Mouse (Mus musculus): ENCODE measurements around the gene Mettl1. TPM values are rescaled to one million over a fixed set of nuclear protein-coding genes. Genes with fewer than 3 reads are reported as not detected.
"Not testable (repeated sequence)": the region's sequence is repeated elsewhere in the genome, so short reads cannot be mapped to it uniquely, and the experiment has no call there.

The Mettl1 gene
- polyA plus RNA-seq, 1 experiment from 2014 or later = 34.9 TPM

GRCm38 (mm10) chr10:127062101-127062500, 20.9 kb downstream of the Mettl1 start:
- not testable (repeated sequence) for H3K4me3 ChIP-seq; H3K27ac ChIP-seq; H3K9ac ChIP-seq; H3K27me3 ChIP-seq; ATAC-seq (ENCODE audit: low FRiP score); H3K4me2 ChIP-seq (replicated peaks); H3K9me3 ChIP-seq (replicated peaks)
- Histone ChIP-seq H3K36me3 (peaks cover 30% of the 10 kb centered on the region), H3K4me1 (peaks cover 51% of the 10 kb centered on the region)
- 89% methylated on average over 4 of the region's 4 CpGs for WGBS

- H3K4me3 ChIP-seq = no peak overlapping the region
- no peaks in the 10 kb centered on the region for H3K9me3 ChIP-seq (replicated peaks)
- no peak for ATAC-seq (ENCODE audit: low FRiP score)
- H3K27me3 ChIP-seq = 0 out of 2 replicates have a peak, but pooled peaks cover 4% of the 10 kb centered on the region
- peaks cover 30% of the 10 kb centered on the region for H3K36me3 ChIP-seq
- H3K9ac ChIP-seq = no peak overlapping the region
- peaks cover 51% of the 10 kb centered on the region for H3K4me1 ChIP-seq
- 81% methylated on average over 5 of the region's 5 CpGs for WGBS
- no peak overlapping the region for H3K4me2 ChIP-seq (replicated peaks)
- H3K27ac ChIP-seq = peak overlapping the region; percentile 72; the same call in 1 of the 2 replicates
Observed at GRCm38 (mm10) chr10:127062503-127062902, 21.3 kb downstream of the Mettl1 start.

- WGBS = under 1% methylated on average over 45 of the region's 46 CpGs
- Histone ChIP-seq H3K4me1 (peaks cover 51% of the 10 kb centered on the region), H3K36me3 (peaks cover 36% of the 10 kb centered on the region), H3K27me3 (0 out of 2 replicates have a peak, but pooled peaks cover 4% of the 10 kb centered on the region), H3K4me3 (peak within 1 kb of the TSS; percentile 85), H3K27ac (peak within 1 kb of the TSS; percentile 87), H3K9ac (peak within 1 kb of the TSS; percentile 95), H3K4me2 (replicated peaks) (peak within 1 kb of the TSS; percentile 86), H3K9me3 (replicated peaks) (no peaks in the 10 kb centered on the region)
- peak; percentile 92 for ATAC-seq (ENCODE audit: low FRiP score)
Observed at GRCm38 (mm10) chr10:127063239-127063872, 22.1 kb downstream of the Mettl1 start, which contains the start of gene Cdk4. Gene Cdk4 (plus strand): TSS chr10:127063534.

- Histone ChIP-seq H3K36me3 (peaks cover 37% of the 10 kb centered on the region), H3K9me3 (replicated peaks) (no peaks in the 10 kb centered on the region), H3K4me2 (replicated peaks) (peak overlapping the region; percentile 86), H3K4me1 (peaks cover 52% of the 10 kb centered on the region), H3K27ac (peak overlapping the region; percentile 87), H3K4me3 (peak overlapping the region; percentile 85), H3K27me3 (0 out of 2 replicates have a peak, but pooled peaks cover under 1% of the 10 kb centered on the region), H3K9ac (peak overlapping the region; percentile 95)
- ATAC-seq (ENCODE audit: low FRiP score) = no peak; the same call in 1 of the 2 replicates
- WGBS = 15% methylated on average over 37 of the region's 37 CpGs
Observed at GRCm38 (mm10) chr10:127063913-127064870, 23.0 kb downstream of the Mettl1 start.

GRCm38 (mm10) chr10:127065981-127066380, 24.8 kb downstream of the Mettl1 start:
- no peak for ATAC-seq (ENCODE audit: low FRiP score)
- Histone ChIP-seq H3K9ac (peak overlapping the region; percentile 18; the same call in 1 of the 2 replicates), H3K4me2 (replicated peaks) (no peak overlapping the region), H3K9me3 (replicated peaks) (no peaks in the 10 kb centered on the region), H3K4me1 (peaks cover 51% of the 10 kb centered on the region), H3K27me3 (no peaks in the 10 kb centered on the region), H3K36me3 (peaks cover 37% of the 10 kb centered on the region), H3K4me3 (no peak overlapping the region), H3K27ac (no peak overlapping the region)
- 91% methylated on average over 9 of the region's 9 CpGs for WGBS

GRCm38 (mm10) chr10:127066519-127067018, 25.4 kb downstream of the Mettl1 start:
- Histone ChIP-seq H3K27me3 (no peaks in the 10 kb centered on the region), H3K36me3 (peaks cover 37% of the 10 kb centered on the region), H3K4me3 (no peak overlapping the region), H3K4me2 (replicated peaks) (no peak overlapping the region), H3K4me1 (peaks cover 49% of the 10 kb centered on the region), H3K9ac (no peak overlapping the region), H3K9me3 (replicated peaks) (no peaks in the 10 kb centered on the region), H3K27ac (peak overlapping the region; percentile 69)
- WGBS = 90% methylated on average over 14 of the region's 14 CpGs
- no peak for ATAC-seq (ENCODE audit: low FRiP score)

- Histone ChIP-seq H3K4me1 (peaks cover 45% of the 10 kb centered on the region), H3K9ac (peak overlapping the region; percentile 76), H3K4me2 (replicated peaks) (peak overlapping the region; percentile 96), H3K36me3 (peaks cover 37% of the 10 kb centered on the region), H3K27me3 (no peaks in the 10 kb centered on the region), H3K27ac (peak overlapping the region; percentile 94; the same call in 1 of the 2 replicates), H3K4me3 (peak overlapping the region; percentile 58), H3K9me3 (replicated peaks) (no peaks in the 10 kb centered on the region)
- 84% methylated on average over 9 of the region's 9 CpGs for WGBS
- no peak for ATAC-seq (ENCODE audit: low FRiP score)
Observed at GRCm38 (mm10) chr10:127068360-127069038, 27.3 kb downstream of the Mettl1 start.

GRCm38 (mm10) chr10:127069281-127070189, 28.3 kb downstream of the Mettl1 start:
- Histone ChIP-seq H3K4me2 (replicated peaks) (peak overlapping the region; percentile 96), H3K27ac (peak overlapping the region; percentile 94), H3K27me3 (no peaks in the 10 kb centered on the region), H3K9ac (peak overlapping the region; percentile 76), H3K9me3 (replicated peaks) (no peaks in the 10 kb centered on the region), H3K36me3 (peaks cover 37% of the 10 kb centered on the region), H3K4me1 (peaks cover 43% of the 10 kb centered on the region), H3K4me3 (peak overlapping the region; percentile 58)
- peak; percentile 83 for ATAC-seq (ENCODE audit: low FRiP score)
- whole genome bisulfite sequencing = 9% methylated on average over 30 of the region's 30 CpGs

GRCm38 (mm10) chr10:127070190-127071121, 29.2 kb downstream of the Mettl1 start, which contains the start of gene Tspan31:
Gene Tspan31 (minus strand): TSS chr10:127070264.
- Histone ChIP-seq H3K9me3 (replicated peaks) (no peaks in the 10 kb centered on the region), H3K4me1 (peaks cover 34% of the 10 kb centered on the region), H3K27me3 (peaks cover 7% of the 10 kb centered on the region; the same call in 1 of the 2 replicates), H3K4me3 (peak within 1 kb of the TSS; percentile 58), H3K36me3 (peaks cover 30% of the 10 kb centered on the region), H3K9ac (peak within 1 kb of the TSS; percentile 77), H3K4me2 (replicated peaks) (peak within 1 kb of the TSS; percentile 96), H3K27ac (peak within 1 kb of the TSS; percentile 94)
- peak; percentile 90 for ATAC-seq (ENCODE audit: low FRiP score)
- 2% methylated on average over 36 of the region's 36 CpGs for WGBS

- H3K9ac ChIP-seq = peak overlapping the region; percentile 77; the same call in 1 of the 2 replicates
Observed at GRCm38 (mm10) chr10:127071203-127071602, 30.0 kb downstream of the Mettl1 start.

More at GRCm38 (mm10) chr10:127071203-127071602, 30.0 kb downstream of the Mettl1 start:
- Histone ChIP-seq H3K4me3 (peak overlapping the region; percentile 58), H3K27me3 (peaks cover 14% of the 10 kb centered on the region), H3K4me1 (peaks cover 29% of the 10 kb centered on the region), H3K27ac (no peak overlapping the region), H3K9me3 (replicated peaks) (no peaks in the 10 kb centered on the region), H3K4me2 (replicated peaks) (peak overlapping the region; percentile 96), H3K36me3 (peaks cover 22% of the 10 kb centered on the region)
- 78% methylated on average over 9 of the region's 9 CpGs for WGBS
- ATAC-seq (ENCODE audit: low FRiP score) = no peak

Measured in hindbrain, embryonic 12.5 days (tissue).